Mouse (Mus musculus) olfactory bulb, adult 2 months (tissue): Measurements from ENCODE around the gene Ankmy1. TPM values are rescaled to one million over a fixed set of nuclear protein-coding genes. Genes with fewer than 3 reads are reported as not detected.

Source experiments
- H3K27ac ChIP-seq: fragments of 200-500 bp; 2 replicates; pipeline ENCODE4 v1.5.1; 2012; ENCODE audit warnings: low read depth, low read length; ENCODE audit not compliant: insufficient read depth
- H3K4me1 ChIP-seq: fragments of 200-500 bp; 2 replicates; pipeline ENCODE4 v1.6.1; 2012; ENCODE audit warnings: low read length; ENCODE audit not compliant: control insufficient read depth, insufficient read depth
- H3K4me3 ChIP-seq: fragments of 200-500 bp; 2 replicates; pipeline ENCODE4 v1.5.1; 2012; ENCODE audit warnings: mild to moderate bottlenecking, low read depth, low read length, moderate library complexity; ENCODE audit not compliant: insufficient read depth
- CTCF ChIP-seq: fragments of 200-500 bp; IDR thresholded peaks from 2 replicates; pipeline ENCODE4 v1.5.1; 2012; ENCODE audit warnings: low read depth, mild to moderate bottlenecking, low read length, moderate library complexity; ENCODE audit not compliant: insufficient read depth
- POLR2A ChIP-seq: fragments of 200-500 bp; IDR thresholded peaks from 2 replicates; pipeline ENCODE4 v1.6.1; 2012; ENCODE audit warnings: mild to moderate bottlenecking, low read depth, low read length, moderate library complexity; ENCODE audit not compliant: insufficient read depth
- WGBS: fragments of 180-500 bp; shearing (Covaris S2); methylation state at CpG from one replicate; pipeline ENCODE4 v1.1.7; 2018; 5-methylcytosine and 5-hydroxymethylcytosine counted together
- polyA plus RNA-seq: library from polyadenylated mRNA; stranded (reverse); fragments of >200 nt; gene quantifications from 2 replicates; pipeline ENCODE4 v1.2.4, GENCODE M21; 2012; ENCODE audit warnings: low replicate concordance; ENCODE audit not compliant: missing spikeins, insufficient read depth, insufficient read length

The Ankmy1 gene
- polyA plus RNA-seq, 1 experiment: not detected

DNA sequence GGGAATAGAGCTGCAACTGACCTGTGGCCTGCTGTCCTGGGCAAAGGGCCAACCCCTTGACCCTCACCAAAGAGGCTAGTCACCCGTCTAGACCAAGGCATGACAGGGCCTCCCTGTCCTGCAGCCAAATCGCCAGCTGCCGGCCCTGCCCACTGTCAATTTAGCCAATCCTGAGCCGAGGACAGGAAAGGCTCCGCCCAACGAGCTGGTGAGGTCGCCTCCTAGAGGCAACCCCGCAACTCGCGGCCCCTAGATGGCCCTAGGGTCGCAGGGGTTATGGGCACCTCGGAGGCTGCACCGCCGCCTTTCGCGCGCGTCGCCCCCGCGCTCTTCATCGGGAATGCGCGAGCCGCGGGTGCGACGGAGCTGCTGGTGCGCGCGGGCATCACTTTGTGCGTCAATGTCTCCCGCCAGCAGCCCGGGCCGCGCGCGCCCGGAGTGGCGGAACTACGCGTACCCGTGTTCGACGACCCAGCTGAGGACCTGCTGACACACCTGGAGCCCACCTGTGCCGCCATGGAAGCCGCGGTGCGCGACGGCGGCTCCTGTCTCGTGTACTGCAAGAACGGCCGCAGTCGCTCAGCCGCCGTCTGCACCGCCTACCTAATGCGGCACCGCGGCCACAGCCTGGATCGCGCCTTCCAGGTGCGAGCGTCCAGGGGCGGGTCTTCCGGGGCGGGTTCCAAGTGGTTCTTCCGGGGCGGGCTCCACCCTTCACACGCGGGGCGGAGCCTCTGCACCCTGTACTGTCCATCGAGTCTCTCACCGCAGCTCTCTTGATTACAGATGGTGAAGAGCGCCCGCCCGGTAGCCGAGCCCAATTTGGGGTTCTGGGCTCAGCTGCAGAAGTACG lies 4.3 kb upstream of the Ankmy1 start, which contains the start of gene Dusp28:
TSS of gene Dusp28 (plus strand) at position 203 of the 853 bp plus-strand sequence.
- WGBS: under 1% methylated on average over 80 of the region's 81 CpGs
- H3K4me1 ChIP-seq: peaks cover 29% of the 10 kb centered on the region

DNA sequence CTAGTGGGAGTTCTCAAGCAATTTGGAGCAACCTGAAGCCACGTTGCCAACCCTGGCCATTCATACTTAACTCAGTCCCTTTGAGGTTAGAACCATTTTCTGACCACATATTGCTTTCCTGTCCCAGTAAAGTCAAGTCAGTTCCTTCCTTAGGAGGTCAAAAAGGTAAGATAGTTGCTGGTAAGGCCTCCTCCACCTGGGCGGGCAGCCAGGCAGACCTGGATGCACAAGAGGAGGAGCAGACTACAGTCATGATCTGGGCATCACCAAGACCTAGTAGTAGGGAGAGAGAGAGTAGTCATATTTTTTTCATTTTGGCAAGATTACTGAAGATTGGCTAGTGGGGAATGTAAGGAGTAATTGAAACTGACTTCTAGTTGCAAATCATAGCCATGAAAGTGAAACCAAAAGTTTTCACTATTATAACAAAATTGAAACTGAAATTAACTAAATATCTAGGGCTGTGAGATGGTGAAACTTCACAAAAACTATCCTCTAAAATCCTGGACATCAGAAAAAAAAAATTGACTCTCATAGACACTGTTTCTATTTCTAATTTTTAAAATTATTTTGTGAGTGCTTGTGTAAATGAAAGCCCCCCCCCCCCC lies 3.1 kb upstream of the Ankmy1 start:
- H3K27ac ChIP-seq: no peak overlapping the region
- WGBS: 97% methylated on average over 2 of the region's 2 CpGs

More for the DNA sequence above, 4.3 kb upstream of the Ankmy1 start, which contains the start of gene Dusp28:
- TF ChIP-seq POLR2A (peak; percentile 92), CTCF (peak; percentile 21; the same call in 1 of the 2 replicates)
- peak within 1 kb of the TSS; percentile 76 for H3K27ac ChIP-seq
- peak within 1 kb of the TSS; percentile 66 for H3K4me3 ChIP-seq

DNA sequence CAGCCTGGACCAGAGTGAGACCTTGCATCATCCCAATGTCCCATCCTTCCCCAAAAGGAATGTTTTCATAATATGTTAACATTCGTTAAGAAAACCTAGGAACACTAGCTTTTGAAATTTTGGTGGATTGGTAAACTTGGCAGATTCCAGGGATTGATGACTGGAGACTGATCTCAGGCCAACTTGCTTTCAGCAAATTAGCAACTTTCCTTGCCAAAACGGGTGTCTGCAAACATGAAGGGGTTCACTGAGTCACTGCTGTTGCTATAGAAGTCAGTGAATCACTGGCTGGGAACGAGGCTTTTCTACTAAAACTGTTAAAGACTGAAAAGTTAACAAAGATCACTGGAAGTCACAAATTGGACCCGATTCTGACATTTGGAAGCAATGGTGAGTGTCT lies 921 bp upstream of the Ankmy1 start:
- H3K4me1 ChIP-seq: peaks cover 17% of the 10 kb centered on the region
- 26% methylated on average over 4 of the region's 4 CpGs for WGBS
- H3K4me3 ChIP-seq: no peak overlapping the region
- no peak for TF ChIP-seq POLR2A
- TF ChIP-seq CTCF: no peak
- H3K27ac ChIP-seq: 0 out of 2 replicates have a peak overlapping the region, but pooled peaks have one; percentile 7

More for the DNA sequence above, 3.1 kb upstream of the Ankmy1 start:
- peaks cover 21% of the 10 kb centered on the region for H3K4me1 ChIP-seq
- TF ChIP-seq POLR2A (no peak), CTCF (no peak)
- no peak overlapping the region for H3K4me3 ChIP-seq

DNA sequence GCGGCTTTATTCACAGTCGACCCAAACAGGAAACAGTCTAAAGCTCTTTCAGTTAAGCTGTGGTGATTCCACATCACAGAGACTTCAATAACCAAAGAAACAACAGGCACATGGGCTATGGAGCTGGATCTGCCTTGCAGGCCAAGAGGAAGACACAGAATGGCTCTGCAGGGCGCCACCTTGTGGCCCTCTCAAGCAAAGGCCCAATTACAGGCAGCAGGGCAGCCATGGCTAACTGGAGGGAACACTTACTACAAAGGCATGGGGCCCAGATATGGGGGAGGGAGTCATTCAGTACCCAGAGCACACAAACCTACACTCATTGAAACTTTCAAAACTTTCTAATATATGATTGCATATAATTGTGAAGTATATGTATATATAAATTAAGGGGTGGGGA lies 7.6 kb downstream of the Ankmy1 start:
- Histone ChIP-seq H3K27ac (no peak overlapping the region), H3K4me3 (no peak overlapping the region), H3K4me1 (no peaks in the 10 kb centered on the region)
- TF ChIP-seq CTCF (peak; percentile 73), POLR2A (no peak)
- WGBS: 15% methylated on average over 3 of the region's 3 CpGs

DNA sequence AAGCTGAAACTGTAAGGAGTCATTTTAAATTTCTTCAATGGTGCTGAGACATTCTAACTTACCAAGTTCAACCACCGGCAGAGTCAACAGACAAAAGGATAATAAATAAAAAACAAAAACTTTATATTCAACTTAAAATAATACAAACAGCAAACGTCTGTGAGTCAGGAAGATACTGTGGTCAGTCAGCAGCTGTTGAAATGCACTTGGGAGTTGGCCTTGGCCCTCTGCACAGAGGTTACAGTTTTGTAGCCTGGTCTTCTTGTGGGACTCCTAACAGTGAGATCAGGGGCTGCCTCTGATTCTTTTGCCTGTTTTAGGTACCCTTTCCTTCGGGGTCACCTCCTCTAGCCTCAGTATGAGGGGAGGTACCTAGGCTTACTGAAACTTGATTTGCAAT lies 8.8 kb downstream of the Ankmy1 start:
- no peaks in the 10 kb centered on the region for H3K4me1 ChIP-seq
- no peak for TF ChIP-seq POLR2A
- TF ChIP-seq CTCF: no peak
- H3K4me3 ChIP-seq: no peak overlapping the region
- 76% methylated on average over 3 of the region's 3 CpGs for WGBS
- H3K27ac ChIP-seq: no peak overlapping the region

- H3K4me1 ChIP-seq: no peaks in the 10 kb centered on the region
- WGBS: 67% methylated on average over 3 of the region's 3 CpGs
- no peak for TF ChIP-seq CTCF
- TF ChIP-seq POLR2A: no peak
- H3K27ac ChIP-seq: no peak overlapping the region
- H3K4me3 ChIP-seq: no peak overlapping the region
Observed at GRCm38 (mm10) chr1:92892791-92893190, 9.9 kb downstream of the Ankmy1 start.

DNA sequence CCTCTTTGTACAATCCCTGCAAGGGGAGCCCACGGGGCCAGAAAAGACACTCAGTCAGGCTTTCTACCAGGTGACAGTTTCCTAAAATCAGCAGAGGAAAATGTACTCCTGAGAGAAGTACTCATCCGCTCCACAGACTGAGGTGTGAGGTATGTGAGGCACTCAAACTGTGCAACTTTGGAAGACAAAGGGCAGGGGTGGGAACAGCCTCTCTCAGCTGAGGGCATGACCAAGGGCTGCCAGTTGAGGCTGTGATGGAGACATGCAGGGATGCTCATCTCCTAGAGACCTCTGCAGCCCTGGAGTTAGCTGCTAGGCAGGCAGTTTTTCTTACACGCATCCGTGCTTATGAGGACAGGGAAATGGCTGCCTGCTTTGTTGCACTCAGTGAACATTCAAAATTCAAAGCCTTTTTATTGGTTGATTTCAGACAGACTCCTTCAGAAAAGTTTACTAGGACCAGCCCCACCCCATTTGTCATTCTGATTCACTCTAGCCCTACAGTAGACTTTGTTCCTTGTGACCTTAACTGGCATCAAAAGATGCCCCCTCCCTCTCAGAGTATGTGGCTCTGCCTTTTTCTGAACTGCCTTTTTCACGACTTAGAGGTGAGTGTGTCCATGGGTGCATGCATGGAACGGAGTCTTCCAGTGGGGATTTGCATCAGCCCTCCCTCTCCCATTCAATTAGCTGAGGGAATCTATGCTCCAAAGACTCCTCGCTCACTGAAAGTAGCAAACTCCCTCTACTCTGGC lies 13.6 kb downstream of the Ankmy1 start:
- no peak for TF ChIP-seq CTCF
- no peak overlapping the region for H3K27ac ChIP-seq
- H3K4me3 ChIP-seq: no peak overlapping the region
- no peaks in the 10 kb centered on the region for H3K4me1 ChIP-seq
- 72% methylated on average over 7 of the region's 7 CpGs for WGBS

- Histone ChIP-seq H3K4me3 (no peak overlapping the region), H3K27ac (no peak overlapping the region), H3K4me1 (no peaks in the 10 kb centered on the region)
- no peak for TF ChIP-seq POLR2A
- no peak for TF ChIP-seq CTCF
- WGBS: 90% methylated on average over 6 of the region's 6 CpGs
Observed at GRCm38 (mm10) chr1:92881982-92882381, 20.7 kb downstream of the Ankmy1 start.
